Mouse (Mus musculus) midbrain, embryonic 11.5 days (tissue): ENCODE measurements around the gene Ipo11. TPM values are rescaled to one million over a fixed set of nuclear protein-coding genes. Genes with fewer than 3 reads are reported as not detected.
A peak's percentile ranks its signal among the peaks of the same experiment; 100 is the strongest.
"Not testable (repeated sequence)": the region's sequence is repeated elsewhere in the genome, so short reads cannot be mapped to it uniquely, and the experiment has no call there.

Experiments
- ATAC-seq: fragments of 200-750 bp; cut with Nextera tagmentation; 2 replicates; pipeline ENCODE4 v1.8.0; 2017; ENCODE audit warnings: moderate TSS enrichment, moderate library complexity; ENCODE audit not compliant: low FRiP score
- DNase-seq: peaks from one replicate; pipeline ENCODE4 v3.0.0; 2015; ENCODE audit warnings: low spot score; ENCODE audit errors: missing footprints
- H3K27ac ChIP-seq: fragments of 300-500 bp; sonication (generic); 2 replicates; pipeline ENCODE4 v1.5.1; 2014; ENCODE audit warnings: low read depth, low read length
- H3K27me3 ChIP-seq: fragments of 300-500 bp; sonication (generic); 2 replicates; pipeline ENCODE4 v1.6.1; 2014; ENCODE audit warnings: mild to moderate bottlenecking, low read length, moderate library complexity, mixed read lengths; ENCODE audit not compliant: control insufficient read depth, insufficient read depth
- H3K36me3 ChIP-seq: fragments of 300-500 bp; sonication (generic); 2 replicates; pipeline ENCODE4 v1.6.1; 2014; ENCODE audit warnings: mild to moderate bottlenecking, low read length, moderate library complexity, mixed read lengths; ENCODE audit not compliant: control insufficient read depth, insufficient read depth
- H3K4me1 ChIP-seq: fragments of 300-500 bp; sonication (generic); 2 replicates; pipeline ENCODE4 v1.6.1; 2014; ENCODE audit warnings: low read length; ENCODE audit not compliant: control insufficient read depth, insufficient read depth
- H3K4me2 ChIP-seq: fragments of 300-500 bp; sonication (generic); 2 replicates; pipeline ENCODE4 v1.6.1; 2014; ENCODE audit warnings: mild to moderate bottlenecking, moderate library complexity
- H3K4me3 ChIP-seq: fragments of 300-500 bp; sonication (generic); 2 replicates; pipeline ENCODE4 v1.5.1; 2014; ENCODE audit warnings: low read depth, low read length
- H3K9ac ChIP-seq: fragments of 300-500 bp; sonication (generic); 2 replicates; pipeline ENCODE4 v1.6.1; 2014; ENCODE audit warnings: low read length
- H3K9me3 ChIP-seq: fragments of 300-500 bp; sonication (generic); 2 replicates; pipeline ENCODE4 v1.6.1; 2016; ENCODE audit warnings: low read length; ENCODE audit not compliant: control insufficient read depth
- WGBS: fragments of 180-500 bp; shearing (Covaris S2); extraction: QIAGEN DNeasy Blood & Tissue Kit; methylation state at CpG from one replicate; pipeline ENCODE4 v1.1.7; 2014; 5-methylcytosine and 5-hydroxymethylcytosine counted together
- polyA plus RNA-seq: library from polyadenylated mRNA; unstranded; fragments of >200 nt; fragmentation: Nextera tagmentation; extraction: Ambion mirVana; gene quantifications from 2 replicates; pipeline ENCODE4 v1.2.1, GENCODE M21; 2014

Gene Ipo11
- polyA plus RNA-seq, 1 experiment from 2014 or later: 86.4 TPM

GRCm38 (mm10) chr13:106913125-106913736 is 23.5 kb downstream of the Ipo11 start:
- DNase-seq (no peak), ATAC-seq (no peak)
- Histone ChIP-seq H3K4me1 (no peaks in the 10 kb centered on the region), H3K9ac (no peak overlapping the region), H3K4me2 (no peak overlapping the region), H3K27ac (no peak overlapping the region), H3K27me3 (no peaks in the 10 kb centered on the region), H3K4me3 (no peak overlapping the region), H3K9me3 (no peaks in the 10 kb centered on the region), H3K36me3 (peaks cover 13% of the 10 kb centered on the region)
- 88% methylated on average over 3 of the region's 3 CpGs for WGBS

GRCm38 (mm10) chr13:106910096-106910495 is 26.7 kb downstream of the Ipo11 start:
- DNase-seq: no peak
- Histone ChIP-seq H3K9ac (no peak overlapping the region), H3K9me3 (no peaks in the 10 kb centered on the region), H3K4me1 (no peaks in the 10 kb centered on the region), H3K36me3 (peaks cover 20% of the 10 kb centered on the region), H3K27me3 (no peaks in the 10 kb centered on the region), H3K27ac (no peak overlapping the region), H3K4me3 (no peak overlapping the region), H3K4me2 (no peak overlapping the region)
- WGBS: 95% methylated on average over 10 of the region's 10 CpGs
- ATAC-seq: no peak

GRCm38 (mm10) chr13:106907273-106907672 is 29.5 kb downstream of the Ipo11 start:
- 89% methylated on average over 4 of the region's 4 CpGs for WGBS
- H3K4me3 ChIP-seq: no peak overlapping the region
- DNase-seq: no peak
- H3K9ac ChIP-seq: no peak overlapping the region
- H3K9me3 ChIP-seq: no peaks in the 10 kb centered on the region
- H3K27ac ChIP-seq: no peak overlapping the region
- no peak for ATAC-seq
- H3K27me3 ChIP-seq: no peaks in the 10 kb centered on the region
- H3K36me3 ChIP-seq: peaks cover 20% of the 10 kb centered on the region
- no peak overlapping the region for H3K4me2 ChIP-seq
- H3K4me1 ChIP-seq: no peaks in the 10 kb centered on the region

- peaks cover 19% of the 10 kb centered on the region for H3K36me3 ChIP-seq
- not testable (repeated sequence) for H3K9me3 ChIP-seq, H3K27ac ChIP-seq, H3K4me1 ChIP-seq, ATAC-seq, H3K9ac ChIP-seq, DNase-seq, H3K4me3 ChIP-seq, H3K27me3 ChIP-seq, H3K4me2 ChIP-seq
- WGBS: 90% methylated on average over 6 of the region's 6 CpGs
These were observed 31.6 kb downstream of the Ipo11 start for GRCm38 (mm10) chr13:106905154-106905553.

- no peaks in the 10 kb centered on the region for H3K9me3 ChIP-seq
- 95% methylated on average over 3 of the region's 3 CpGs for WGBS
- H3K36me3 ChIP-seq: peaks cover 13% of the 10 kb centered on the region
- no peak overlapping the region for H3K4me3 ChIP-seq
- no peaks in the 10 kb centered on the region for H3K4me1 ChIP-seq
- no peak overlapping the region for H3K4me2 ChIP-seq
- H3K27me3 ChIP-seq: no peaks in the 10 kb centered on the region
- no peak for DNase-seq
- ATAC-seq: no peak
- H3K27ac ChIP-seq: no peak overlapping the region
- H3K9ac ChIP-seq: no peak overlapping the region
These were observed 32.1 kb downstream of the Ipo11 start for GRCm38 (mm10) chr13:106904637-106905036.

- no peaks in the 10 kb centered on the region for H3K4me1 ChIP-seq
- ATAC-seq: no peak
- H3K4me2 ChIP-seq: no peak overlapping the region
- H3K36me3 ChIP-seq: peaks cover 2% of the 10 kb centered on the region; the same call in 1 of the 2 replicates
- no peak for DNase-seq
- no peak overlapping the region for H3K4me3 ChIP-seq
- WGBS: 95% methylated on average over 2 of the region's 2 CpGs
- H3K9me3 ChIP-seq: no peaks in the 10 kb centered on the region
- no peak overlapping the region for H3K9ac ChIP-seq
- no peaks in the 10 kb centered on the region for H3K27me3 ChIP-seq
- H3K27ac ChIP-seq: no peak overlapping the region
These were observed 42.5 kb downstream of the Ipo11 start for GRCm38 (mm10) chr13:106894284-106894683.

- Histone ChIP-seq H3K4me1 (no peaks in the 10 kb centered on the region), H3K27me3 (no peaks in the 10 kb centered on the region), H3K9me3 (no peaks in the 10 kb centered on the region), H3K9ac (no peak overlapping the region), H3K27ac (no peak overlapping the region), H3K36me3 (peaks cover 2% of the 10 kb centered on the region; the same call in 1 of the 2 replicates), H3K4me2 (no peak overlapping the region), H3K4me3 (no peak overlapping the region)
- no peak for DNase-seq
- ATAC-seq: no peak
- WGBS: 94% methylated on average over 5 of the region's 5 CpGs
These were observed 43.1 kb downstream of the Ipo11 start for GRCm38 (mm10) chr13:106893701-106894100.

- ATAC-seq: peak; percentile 57; the same call in 1 of the 2 replicates
- Histone ChIP-seq H3K4me1 (no peaks in the 10 kb centered on the region), H3K4me3 (no peak overlapping the region), H3K36me3 (peaks cover 2% of the 10 kb centered on the region; the same call in 1 of the 2 replicates), H3K27ac (no peak overlapping the region), H3K9ac (no peak overlapping the region), H3K27me3 (no peaks in the 10 kb centered on the region), H3K4me2 (no peak overlapping the region), H3K9me3 (no peaks in the 10 kb centered on the region)
- DNase-seq: no peak
- 91% methylated on average over 9 of the region's 9 CpGs for WGBS
These were observed 43.6 kb downstream of the Ipo11 start for GRCm38 (mm10) chr13:106893196-106893595.

GRCm38 (mm10) chr13:106887364-106887763 is 49.4 kb downstream of the Ipo11 start:
- Histone ChIP-seq H3K27me3 (no peaks in the 10 kb centered on the region), H3K9me3 (no peaks in the 10 kb centered on the region), H3K27ac (no peak overlapping the region), H3K4me1 (no peaks in the 10 kb centered on the region), H3K36me3 (no peaks in the 10 kb centered on the region), H3K4me2 (no peak overlapping the region), H3K9ac (no peak overlapping the region), H3K4me3 (no peak overlapping the region)
- WGBS: 91% methylated on average over 2 of the region's 2 CpGs
- ATAC-seq: no peak
- DNase-seq: no peak
